18 mouse cellular contexts compared by ENCODE assay signal in the genomic region with DNA sequence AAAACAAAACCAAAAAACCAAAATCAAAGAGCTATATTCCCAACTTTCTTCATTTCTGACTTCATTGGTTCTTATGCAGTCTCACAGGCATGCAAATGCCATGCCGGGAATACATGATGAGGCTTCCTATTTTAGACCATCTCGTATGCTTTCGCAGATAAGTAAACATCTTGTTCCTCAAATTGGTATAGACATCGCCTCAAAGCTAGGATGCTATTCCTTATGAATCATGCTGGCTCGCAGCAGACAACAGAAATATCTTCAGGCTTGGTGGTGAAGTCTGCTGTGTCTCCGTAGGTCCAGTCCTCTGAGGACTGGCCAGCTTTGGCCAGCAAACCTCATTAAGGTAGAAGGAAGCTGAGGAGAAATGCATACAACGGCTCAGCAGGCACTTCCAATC.
"Had no signal": no experiment of that assay in that cellular context is flagged by ENCODE, and none has a peak within 500 bp of the region (broad histone marks: within the 10 kb centered on the region; RNA-seq: fewer than 3 reads in every experiment).

No protein-coding gene starts in this region.

- H3K27me3 ChIP-seq: lung, embryonic 15.5 days; megakaryocyte, embryonic 14.5 days; midbrain, embryonic 13.5 days; midbrain, embryonic 15.5 days; neural tube, embryonic 12.5 days; stomach, embryonic 15.5 days had no signal

- H3K4me1 ChIP-seq: lung, embryonic 15.5 days; megakaryocyte, embryonic 14.5 days; midbrain, embryonic 13.5 days; midbrain, embryonic 15.5 days; neural tube, embryonic 12.5 days; stomach, embryonic 15.5 days had no signal

- H3K9ac ChIP-seq: liver, postnatal 0 days; lung, embryonic 15.5 days; midbrain, embryonic 13.5 days; midbrain, embryonic 15.5 days; neural tube, embryonic 12.5 days; stomach, embryonic 15.5 days had no signal

- DNase-seq: liver, postnatal 0 days; lung, adult 2 months; lung, postnatal 14 days; lung, postnatal 36 days; right cerebral cortex, postnatal 14 days; thymus, adult 18-20 months; thymus, postnatal 14 days; thymus, postnatal 36 days had no signal

- H3K27ac ChIP-seq: lung, embryonic 15.5 days; macrophage; midbrain, embryonic 13.5 days; midbrain, embryonic 15.5 days; neural tube, embryonic 12.5 days; stomach, embryonic 15.5 days; stomach, postnatal 0 days had no signal

- H3K36me3 ChIP-seq: lung, embryonic 15.5 days; midbrain, embryonic 13.5 days; midbrain, embryonic 15.5 days; neural tube, embryonic 12.5 days; stomach, embryonic 15.5 days had no signal

- H3K4me3 ChIP-seq: lung, embryonic 15.5 days; megakaryocyte, embryonic 14.5 days; midbrain, embryonic 13.5 days; midbrain, embryonic 15.5 days; neural tube, embryonic 12.5 days; stomach, embryonic 15.5 days had no signal

- H3K4me2 ChIP-seq: lung, embryonic 15.5 days; midbrain, embryonic 11.5 days; midbrain, embryonic 13.5 days; midbrain, embryonic 15.5 days; neural tube, embryonic 12.5 days; stomach, embryonic 15.5 days had no signal

- H3K9me3 ChIP-seq: lung, embryonic 15.5 days; megakaryocyte, embryonic 14.5 days; midbrain, embryonic 13.5 days; midbrain, embryonic 15.5 days; neural tube, embryonic 12.5 days; stomach, embryonic 15.5 days had no signal

- ATAC-seq: liver, postnatal 0 days; lung, postnatal 0 days; midbrain, embryonic 13.5 days; midbrain, embryonic 15.5 days had no signal
